Mouse (Mus musculus) adrenal gland, postnatal 10 days (tissue): ENCODE data around the gene Armh1. TPM values are rescaled to one million over a fixed set of nuclear protein-coding genes. Genes with fewer than 3 reads are reported as not detected.
"Not testable (repeated sequence)": the region's sequence is repeated elsewhere in the genome, so short reads cannot be mapped to it uniquely, and the experiment has no call there.

Source experiments
- DNase-seq: peaks from one replicate; pipeline ENCODE4 v3.0.0; 2021; ENCODE audit warnings: mixed read lengths
- total RNA-seq, 2 experiments: library from RNA; stranded (reverse); gene quantifications; 2 replicates each; pipeline ENCODE4 v1.2.3; 2021

The Armh1 gene
- total RNA-seq, 2 experiments from 2014 or later: 1.5 to 1.8 TPM

GRCm38 (mm10) chr4:117267831-117268437 lies 16.0 kb upstream of the Armh1 start:
- no peak for DNase-seq

DNA sequence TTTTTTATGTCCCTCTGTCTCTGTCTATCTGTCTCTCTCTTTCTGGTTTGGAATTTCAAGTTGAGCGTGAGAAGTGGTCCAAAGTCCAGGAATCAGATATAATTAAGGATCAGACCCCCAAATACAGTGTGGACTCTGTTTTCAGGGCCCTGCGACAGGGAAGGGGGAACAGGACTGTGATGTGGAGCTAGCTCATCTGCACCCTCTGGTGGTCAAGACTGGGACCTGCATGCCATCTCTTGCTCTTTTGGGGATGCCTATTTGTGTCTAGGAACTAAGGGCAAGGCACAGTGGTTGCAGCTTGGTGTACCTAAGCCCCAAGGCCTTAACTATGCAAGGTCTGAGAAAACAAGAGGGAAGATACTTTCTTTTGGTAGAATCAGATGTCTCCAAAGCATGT lies 15.4 kb upstream of the Armh1 start:
- peak; percentile 85 for DNase-seq

DNA sequence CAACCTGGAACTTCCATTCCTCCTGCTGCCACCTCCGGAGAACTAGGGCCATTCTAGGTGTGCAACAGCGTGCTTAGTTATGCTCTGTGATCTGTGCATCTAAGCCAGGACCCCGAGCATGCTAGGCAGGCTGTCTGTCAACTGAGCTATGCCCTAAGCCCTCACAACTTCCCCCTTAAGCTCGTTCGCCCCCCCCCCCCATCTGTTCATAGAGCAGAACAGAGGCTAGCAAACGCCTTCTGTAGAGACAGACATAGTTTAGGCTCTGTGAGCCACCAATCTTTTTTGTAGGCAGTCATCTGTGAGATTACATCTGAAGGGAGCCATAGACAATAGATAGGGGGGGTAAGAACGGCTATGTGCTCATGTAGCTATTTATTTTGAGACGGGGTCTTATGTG lies 11.1 kb upstream of the Armh1 start:
- DNase-seq: no peak

DNA sequence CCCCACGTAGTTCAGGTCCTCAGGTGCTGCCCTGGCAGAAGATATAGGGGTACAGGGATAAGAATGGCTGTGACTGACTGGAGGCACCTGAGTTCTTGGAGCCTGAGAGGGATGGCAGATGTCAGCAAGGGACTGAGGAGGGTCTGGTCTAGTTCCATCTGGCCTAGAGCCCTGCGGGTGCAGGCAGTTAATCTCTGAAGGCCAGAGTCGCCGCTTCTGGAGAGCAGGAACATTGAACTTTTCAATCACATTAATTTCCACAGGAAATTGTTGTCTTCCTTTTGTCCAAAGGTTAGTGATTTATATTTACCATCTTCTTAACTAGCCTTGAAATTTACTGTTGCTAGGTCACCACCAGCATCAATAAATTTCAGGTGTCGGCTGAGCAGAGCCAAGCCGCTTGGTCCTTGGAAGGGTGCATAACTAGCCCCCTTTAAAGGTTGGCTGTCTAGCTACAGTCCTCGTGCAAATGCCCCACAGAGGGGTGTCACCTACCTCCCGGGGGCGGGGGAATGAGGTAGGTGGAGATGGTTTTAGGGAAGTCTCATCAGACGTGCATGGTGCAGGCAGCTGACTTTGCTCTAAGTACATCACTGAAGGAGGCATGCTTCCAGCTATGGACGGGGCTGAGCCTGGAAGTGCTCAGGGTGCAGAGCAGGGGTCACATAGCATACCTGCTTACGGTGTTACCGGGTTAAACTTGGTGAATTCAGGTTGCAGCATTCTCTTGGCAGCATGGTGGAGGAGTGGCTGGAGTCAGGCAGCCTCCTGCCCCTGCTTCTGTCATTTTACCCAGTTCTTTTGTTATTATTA lies 10.4 kb upstream of the Armh1 start:
- DNase-seq: peak; percentile 78

DNA sequence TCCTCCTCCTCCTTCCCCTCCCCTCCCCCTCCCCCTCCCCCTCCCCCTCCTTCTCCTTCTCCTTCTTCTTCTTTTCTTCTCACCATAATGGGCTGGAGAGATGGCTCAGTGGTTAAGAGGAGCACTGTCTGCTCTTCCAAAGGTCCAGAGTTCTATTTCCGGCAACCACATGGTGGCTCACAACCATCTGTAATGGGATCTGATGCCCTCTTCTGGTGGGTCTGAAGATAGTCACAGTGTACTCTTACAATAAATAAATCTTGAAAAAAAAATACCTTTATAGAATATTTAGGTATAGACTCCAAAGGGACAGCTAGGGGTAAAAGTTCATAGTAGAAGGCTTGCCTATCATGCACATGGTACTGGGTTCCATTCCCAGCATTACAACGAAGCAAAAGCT lies 9.3 kb upstream of the Armh1 start:
- no peak for DNase-seq

DNA sequence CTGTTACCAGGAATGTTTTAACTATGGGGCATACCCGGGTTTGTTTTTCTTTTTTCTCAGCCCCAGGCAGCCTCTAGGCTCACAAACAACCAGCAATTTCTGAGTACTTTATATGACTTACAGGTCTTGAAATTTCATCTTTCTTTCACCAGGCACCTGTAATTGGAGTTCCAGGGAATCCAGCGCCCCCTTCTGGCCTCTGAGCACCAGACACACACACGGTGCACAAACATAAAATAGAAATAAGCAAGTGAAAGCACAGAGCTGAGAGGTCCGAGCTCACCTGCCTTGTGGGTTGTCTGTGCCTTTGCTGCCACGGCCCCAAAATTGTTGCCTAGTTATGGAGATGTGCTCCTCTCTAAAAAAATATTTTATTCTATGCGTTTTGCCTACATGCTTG lies 8.0 kb upstream of the Armh1 start:
- DNase-seq: not testable (repeated sequence)

- DNase-seq: peak; percentile 70
These were observed 2.7 kb upstream of the Armh1 start for GRCm38 (mm10) chr4:117254672-117255071.

DNA sequence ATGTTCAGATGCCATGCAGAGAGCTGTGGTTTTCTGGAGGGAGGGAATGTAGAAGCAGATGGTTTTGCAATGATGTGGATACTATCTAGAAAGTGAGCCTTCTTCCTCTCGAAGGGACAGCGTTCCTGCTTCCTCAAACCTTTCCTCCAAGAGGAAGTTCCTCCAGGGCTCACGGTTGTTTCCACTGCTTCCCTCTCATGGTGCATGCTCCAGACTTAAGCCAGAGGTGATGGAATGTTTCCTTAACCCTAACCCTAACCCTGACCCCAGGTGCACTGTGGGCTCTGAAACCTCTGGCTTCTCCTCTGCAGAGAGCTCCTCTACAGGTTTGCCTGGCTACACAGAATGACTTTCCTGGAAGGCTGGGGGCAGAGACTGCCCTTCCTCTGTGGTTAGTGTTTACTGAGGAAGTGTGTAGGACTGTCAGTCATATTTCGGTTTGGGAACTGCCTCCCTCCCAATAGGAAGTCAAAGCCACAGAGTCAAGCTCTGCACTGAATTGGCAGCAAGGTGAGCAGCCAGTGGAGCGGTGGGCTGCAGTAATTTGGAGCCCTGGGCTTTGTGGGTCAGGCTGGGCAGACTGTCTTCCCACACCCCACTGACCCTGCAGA lies 2.2 kb upstream of the Armh1 start:
- DNase-seq: no peak

DNA sequence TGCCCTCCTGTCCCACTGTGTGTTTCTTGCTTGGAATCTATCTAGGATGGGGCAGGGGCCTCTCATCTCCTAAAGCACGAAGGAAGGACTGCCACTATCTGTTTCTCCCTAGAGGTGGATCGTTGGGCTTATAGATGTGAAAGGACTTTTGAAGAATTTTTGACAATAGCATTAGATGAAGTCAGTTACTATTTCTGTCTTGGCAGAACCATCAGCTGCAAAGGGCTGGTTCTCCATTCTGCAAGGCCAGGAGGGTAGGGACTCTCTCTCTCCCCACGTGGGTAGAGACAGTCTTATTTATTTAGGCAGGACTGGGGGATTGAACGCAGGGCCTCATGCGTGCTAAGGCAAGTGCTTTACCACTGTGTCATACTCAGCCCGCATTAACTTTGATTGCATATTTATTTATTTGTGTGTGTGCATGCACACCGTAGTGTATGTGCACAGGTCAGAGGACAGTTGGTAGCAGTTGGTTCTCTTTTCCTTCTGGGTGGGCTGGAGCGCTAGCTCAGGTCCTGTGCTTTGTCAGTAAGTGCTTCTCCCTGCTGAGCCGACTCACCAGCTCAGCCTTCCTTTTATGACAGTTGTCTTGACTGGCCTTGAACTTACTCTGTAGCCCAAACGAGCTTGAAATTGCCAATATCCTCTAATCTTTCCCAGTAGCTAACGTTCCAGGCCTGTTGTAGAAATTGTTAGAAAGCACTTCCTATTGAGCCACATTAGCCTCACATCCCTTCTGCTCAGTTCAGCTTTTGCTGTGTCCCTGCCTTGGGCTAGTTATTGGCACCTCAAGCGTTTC lies 1.5 kb upstream of the Armh1 start:
- DNase-seq: peak; percentile 37

DNA sequence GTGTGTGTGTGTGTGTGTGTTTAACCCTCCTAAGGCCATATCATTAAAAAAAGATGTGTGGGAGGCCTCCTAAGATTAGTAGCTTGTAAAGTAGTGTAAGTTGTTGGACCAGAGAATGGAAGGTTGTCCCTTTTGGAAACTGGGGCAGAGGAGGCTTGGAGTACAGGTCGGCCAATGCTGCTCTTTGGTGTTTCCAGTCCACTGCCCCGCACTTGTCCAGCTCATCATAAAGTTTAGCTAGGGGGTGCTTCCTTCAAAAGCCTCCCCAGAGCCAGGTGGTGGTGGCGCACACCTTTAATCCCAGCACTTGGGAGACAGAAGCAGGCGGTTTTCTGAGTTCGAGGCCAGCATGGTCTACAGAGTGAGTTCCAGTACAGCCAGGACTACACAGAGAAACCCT lies 830 bp upstream of the Armh1 start:
- DNase-seq: no peak

GRCm38 (mm10) chr4:117252351-117252750 lies 426 bp upstream of the Armh1 start:
- peak; percentile 68 for DNase-seq

- DNase-seq: no peak
These were observed 943 bp downstream of the Armh1 start for GRCm38 (mm10) chr4:117250982-117251381.

DNA sequence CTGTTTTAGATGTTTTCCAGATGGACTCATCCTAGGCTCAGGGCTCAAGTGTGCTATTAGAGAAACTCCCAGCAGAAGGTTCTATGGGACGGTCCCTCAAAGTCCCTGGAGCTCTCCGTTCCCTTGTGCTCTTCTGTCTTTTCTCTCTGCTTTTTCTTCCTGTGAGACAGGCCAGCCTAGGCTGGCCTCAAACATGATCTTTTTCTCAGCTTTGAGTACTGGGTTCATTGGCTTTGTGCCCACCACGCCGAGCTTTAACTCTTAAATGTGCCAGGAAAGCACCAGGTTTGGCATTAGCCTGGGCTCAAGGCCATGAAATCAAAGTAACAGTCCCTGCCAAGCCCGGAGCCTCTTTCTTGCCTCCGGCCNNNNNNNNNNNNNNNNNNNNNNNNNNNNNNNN lies 11.1 kb downstream of the Armh1 start:
- peak; percentile 82 for DNase-seq

- DNase-seq: no peak
These were observed 12.8 kb downstream of the Armh1 start for GRCm38 (mm10) chr4:117239153-117239552.

DNA sequence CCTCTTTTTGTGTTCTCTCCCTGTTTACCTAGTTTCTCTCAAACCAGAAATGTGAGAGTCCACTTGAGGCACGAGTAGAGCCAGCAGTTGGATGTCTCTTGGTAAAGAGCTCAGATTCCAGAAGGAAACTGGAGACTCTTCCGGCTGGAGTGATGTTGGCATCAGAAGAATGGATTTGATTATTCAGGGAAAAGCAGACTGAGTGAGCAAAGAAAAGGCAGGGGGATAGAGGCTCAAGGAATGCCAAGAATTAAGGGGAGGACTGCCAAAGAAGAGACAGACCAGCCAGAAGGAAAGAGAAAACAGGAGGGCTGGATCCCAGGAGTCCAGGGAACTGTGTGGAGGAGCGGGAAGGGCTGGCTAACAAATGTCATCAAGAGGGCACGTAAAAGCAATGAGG lies 16.1 kb downstream of the Armh1 start:
- DNase-seq: no peak

GRCm38 (mm10) chr4:117234166-117234741 lies 17.7 kb downstream of the Armh1 start:
- DNase-seq: no peak

DNA sequence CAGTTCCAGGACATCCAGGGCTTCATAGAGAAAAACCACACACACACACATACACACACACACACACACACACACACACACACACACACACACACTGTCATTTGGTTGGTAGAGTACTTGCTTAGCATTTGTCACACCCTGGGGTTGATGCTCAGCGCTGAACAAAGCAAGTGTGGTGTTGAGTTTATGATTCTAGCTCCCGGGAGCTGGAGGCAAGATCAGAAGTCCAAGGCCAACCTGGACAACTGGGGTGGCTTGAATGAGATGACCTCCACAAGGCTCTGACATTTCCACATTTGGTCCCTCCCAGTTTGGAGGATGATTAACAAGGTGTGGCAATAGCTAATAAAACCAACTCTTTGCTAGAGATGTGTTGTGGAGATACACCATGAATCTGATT lies 20.7 kb downstream of the Armh1 start:
- peak; percentile 24 for DNase-seq

GRCm38 (mm10) chr4:117230331-117230730 lies 21.6 kb downstream of the Armh1 start:
- DNase-seq: peak; percentile 33

DNA sequence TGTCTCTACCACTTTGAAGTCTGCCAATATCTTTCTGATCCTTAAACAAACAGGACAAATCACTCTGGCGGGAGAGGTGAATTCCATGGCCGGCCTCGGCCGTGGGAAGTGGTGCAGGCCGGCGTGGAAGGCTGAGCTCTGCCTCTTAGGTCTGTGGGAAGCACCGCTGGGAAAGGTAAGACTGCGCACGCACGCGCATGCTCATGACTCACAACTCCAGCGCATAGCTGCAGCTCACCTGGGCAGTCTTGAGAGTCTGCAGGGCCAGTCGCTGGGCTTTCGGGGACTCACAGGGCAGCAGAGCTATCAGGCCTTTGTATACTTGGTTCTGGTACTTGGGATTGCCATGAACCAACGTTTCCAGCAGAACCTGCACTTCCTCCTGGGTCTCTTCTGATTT lies 22.3 kb downstream of the Armh1 start:
- no peak for DNase-seq

DNA sequence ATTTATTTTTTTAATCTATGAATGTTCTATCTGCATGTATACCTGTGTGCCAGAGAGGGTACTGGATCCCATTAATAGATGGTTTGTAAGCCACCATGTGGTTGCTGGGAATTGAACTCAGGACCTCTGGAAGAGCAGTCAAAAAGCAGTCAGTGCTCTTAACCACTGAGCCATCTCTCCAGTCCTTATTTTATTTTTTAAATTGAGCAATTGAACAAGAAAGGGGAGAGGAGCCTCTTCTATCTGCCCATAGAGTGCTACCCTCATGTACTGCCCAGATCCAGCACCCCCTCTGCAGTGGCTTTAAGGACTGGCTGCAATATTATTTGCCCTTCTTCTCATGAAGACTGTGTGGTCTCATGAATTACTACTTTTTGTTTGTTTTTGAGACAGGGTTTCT lies 26.7 kb downstream of the Armh1 start:
- no peak for DNase-seq

GRCm38 (mm10) chr4:117224122-117224521 lies 27.8 kb downstream of the Armh1 start:
- no peak for DNase-seq

GRCm38 (mm10) chr4:117223001-117223400 lies 28.9 kb downstream of the Armh1 start:
- no peak for DNase-seq
